Mouse (Mus musculus) C2C12 (cell line): ENCODE results near the gene Irf1. TPM values are rescaled to one million over a fixed set of nuclear protein-coding genes. Genes with fewer than 3 reads are reported as not detected.

ENCODE experiments used
- H3K27me3 ChIP-seq: one replicate; pipeline ENCODE4 v1.6.1; 2011; ENCODE audit not compliant: control insufficient read depth, insufficient read depth, insufficient read length
- H3K36me3 ChIP-seq: one replicate; pipeline ENCODE4 v1.6.1; 2011; ENCODE audit not compliant: control insufficient read depth, insufficient read depth
- H3K4me3 ChIP-seq: one replicate; pipeline ENCODE4 v1.5.1; 2011; ENCODE audit warnings: mild to moderate bottlenecking, control low read depth; ENCODE audit not compliant: poor library complexity, insufficient read depth, severe bottlenecking
- H3K79me2 ChIP-seq: one replicate; pipeline ENCODE4 v1.6.1; 2011; ENCODE audit not compliant: control insufficient read depth, insufficient read depth
- H3K79me3 ChIP-seq: one replicate; pipeline ENCODE4 v1.6.1; 2011; ENCODE audit warnings: low read depth, control low read depth
- H3ac ChIP-seq: one replicate; pipeline ENCODE3; 2011; ENCODE audit warnings: low read depth; ENCODE audit not compliant: control insufficient read depth, insufficient read length
- CEBPB ChIP-seq: IDR thresholded peaks from one replicate; pipeline ENCODE4 v1.6.1; 2011; ENCODE audit warnings: low read depth, mild to moderate bottlenecking, control low read depth, moderate library complexity
- CTCF ChIP-seq: IDR thresholded peaks from one replicate; pipeline ENCODE4 v1.5.1; 2011; ENCODE audit not compliant: control insufficient read depth, insufficient read depth, insufficient read length
- FOSL1 ChIP-seq: IDR thresholded peaks from one replicate; pipeline ENCODE4 v1.8.0; 2011; ENCODE audit warnings: mild to moderate bottlenecking, low read length; ENCODE audit not compliant: poor library complexity, insufficient read depth, severe bottlenecking
- MAX ChIP-seq: IDR thresholded peaks from one replicate; pipeline ENCODE4 v1.6.1; 2011; ENCODE audit warnings: mild to moderate bottlenecking, control low read depth
- MYOD1 ChIP-seq: IDR thresholded peaks from one replicate; pipeline ENCODE4 v1.6.1; 2011; ENCODE audit warnings: low read depth; ENCODE audit not compliant: control insufficient read depth, insufficient read length
- MYOG ChIP-seq: IDR thresholded peaks from one replicate; pipeline ENCODE4 v1.6.1; 2011; ENCODE audit not compliant: control insufficient read depth, insufficient read length; ENCODE audit errors: extremely low read depth
- USF1 ChIP-seq: IDR thresholded peaks from one replicate; pipeline ENCODE4 v1.6.1; 2011; ENCODE audit warnings: low read depth, mild to moderate bottlenecking, control low read depth, moderate library complexity
- polyA plus RNA-seq: library from polyadenylated mRNA; unstranded; fragments of >200 nt; fragmentation: generic; extraction: Trizol; gene quantifications from one replicate; pipeline ENCODE4 v1.2.1, GENCODE M21; 2012; ENCODE audit warnings: missing spikeins

Irf1 gene
- polyA plus RNA-seq, 1 experiment = 26.7 TPM

- Histone ChIP-seq H3K79me3 (no peaks in the 10 kb centered on the region), H3K36me3 (no peaks in the 10 kb centered on the region), H3ac (no peak overlapping the region), H3K4me3 (no peak overlapping the region), H3K27me3 (no peaks in the 10 kb centered on the region), H3K79me2 (no peaks in the 10 kb centered on the region)
- TF ChIP-seq MAX (no peak), MYOG (no peak), CEBPB (no peak), CTCF (no peak), FOSL1 (no peak), MYOD1 (no peak), USF1 (no peak)
These were observed 23.2 kb downstream of the Irf1 start for GRCm38 (mm10) chr11:53792986-53793385.

- H3K27me3 ChIP-seq = no peaks in the 10 kb centered on the region
- TF ChIP-seq MYOG (no peak), MAX (no peak), CEBPB (no peak), FOSL1 (no peak), USF1 (no peak), MYOD1 (no peak), CTCF (no peak)
- H3K36me3 ChIP-seq = no peaks in the 10 kb centered on the region
- H3K4me3 ChIP-seq = no peak overlapping the region
- no peaks in the 10 kb centered on the region for H3K79me3 ChIP-seq
- peak overlapping the region; percentile 14 for H3ac ChIP-seq
- no peaks in the 10 kb centered on the region for H3K79me2 ChIP-seq
These were observed 24.2 kb downstream of the Irf1 start for GRCm38 (mm10) chr11:53794015-53794414.

- TF ChIP-seq MYOD1 (peak; percentile 16), MAX (no peak)
These were observed 25.1 kb downstream of the Irf1 start for GRCm38 (mm10) chr11:53794671-53795557.

GRCm38 (mm10) chr11:53795813-53796212 is 26.0 kb downstream of the Irf1 start:
- peak overlapping the region; percentile 12 for H3K4me3 ChIP-seq
- no peak overlapping the region for H3ac ChIP-seq
- H3K36me3 ChIP-seq = no peaks in the 10 kb centered on the region
- H3K27me3 ChIP-seq = no peaks in the 10 kb centered on the region
- TF ChIP-seq FOSL1 (no peak), MYOD1 (no peak), USF1 (peak; percentile 76)
- no peaks in the 10 kb centered on the region for H3K79me2 ChIP-seq
- H3K79me3 ChIP-seq = no peaks in the 10 kb centered on the region

More at GRCm38 (mm10) chr11:53794671-53795557, 25.1 kb downstream of the Irf1 start:
- H3K27me3 ChIP-seq = no peaks in the 10 kb centered on the region
- H3K79me3 ChIP-seq = no peaks in the 10 kb centered on the region
- H3ac ChIP-seq = peak overlapping the region; percentile 72
- no peaks in the 10 kb centered on the region for H3K36me3 ChIP-seq
- H3K4me3 ChIP-seq = peak overlapping the region; percentile 12
- no peaks in the 10 kb centered on the region for H3K79me2 ChIP-seq

GRCm38 (mm10) chr11:53796409-53797151 is 26.8 kb downstream of the Irf1 start:
- no peaks in the 10 kb centered on the region for H3K79me2 ChIP-seq
- no peak overlapping the region for H3K4me3 ChIP-seq
- H3K79me3 ChIP-seq = no peaks in the 10 kb centered on the region
- H3K36me3 ChIP-seq = no peaks in the 10 kb centered on the region
- TF ChIP-seq FOSL1 = peak; percentile 49
- no peak for TF ChIP-seq USF1
- TF ChIP-seq MYOD1 = peak; percentile 84
- TF ChIP-seq CTCF = no peak
- H3K27me3 ChIP-seq = no peaks in the 10 kb centered on the region
- H3ac ChIP-seq = peak overlapping the region; percentile 43

GRCm38 (mm10) chr11:53797386-53797920 is 27.6 kb downstream of the Irf1 start:
- Histone ChIP-seq H3K36me3 (no peaks in the 10 kb centered on the region), H3K27me3 (no peaks in the 10 kb centered on the region), H3K4me3 (no peak overlapping the region), H3K79me2 (no peaks in the 10 kb centered on the region), H3K79me3 (no peaks in the 10 kb centered on the region), H3ac (no peak overlapping the region)
- no peak for TF ChIP-seq MYOD1
- TF ChIP-seq CTCF = no peak
- no peak for TF ChIP-seq MYOG
- TF ChIP-seq CEBPB = no peak
